Mouse (Mus musculus) spleen, adult 10 weeks (tissue): Measurements from ENCODE around the gene Styk1. TPM values are rescaled to one million over a fixed set of nuclear protein-coding genes. Genes with fewer than 3 reads are reported as not detected.

Experiments
- polyA plus RNA-seq: library from polyadenylated mRNA; stranded (reverse); fragments of 350-450 nt; fragmentation: Illumina TruSeq; extraction: RNeasy Lipid Tissue Mini Kit (QIAGEN cat#74804); gene quantifications from one replicate; pipeline ENCODE4 v1.2.3, GENCODE M21; 2015; ENCODE audit warnings: low replicate concordance; ENCODE audit not compliant: insufficient read depth

Styk1 gene
- polyA plus RNA-seq = 2.0 TPM

GRCm38 (mm10) chr6:131353352-131353919, at the start of gene Styk1:
Gene Styk1 (minus strand): TSS chr6:131353597.

GRCm38 (mm10) chr6:131388040-131389021, 34.9 kb upstream of the Styk1 start, which contains the start of gene Ybx3:
Gene Ybx3 (minus strand): TSS chr6:131388476.

GRCm38 (mm10) chr6:131292991-131293788, 60.2 kb downstream of the Styk1 start, which contains the start of gene Magohb:
Gene Magohb (minus strand): TSS chr6:131293244.

Other genes starting within 250 kb of the Styk1 start
- 21.7 TPM for gene Klra2, start 106.2 kb downstream of the Styk1 start, polyA plus RNA-seq
- 29.8 TPM for gene Magohb, start 60.4 kb downstream of the Styk1 start, polyA plus RNA-seq
- 75.6 TPM for gene Ybx3, start 34.9 kb upstream of the Styk1 start, polyA plus RNA-seq
- gene 5430401F13Rik, start 132.8 kb upstream of the Styk1 start, polyA plus RNA-seq = not detected
- not detected for gene Gm6619, start 132.8 kb upstream of the Styk1 start, polyA plus RNA-seq